Mouse (Mus musculus) midbrain, embryonic 11.5 days (tissue): ENCODE data around the gene Arhgap17. TPM values are rescaled to one million over a fixed set of nuclear protein-coding genes. Genes with fewer than 3 reads are reported as not detected.

Source experiments
- ATAC-seq: fragments of 200-750 bp; cut with Nextera tagmentation; 2 replicates; pipeline ENCODE4 v1.8.0; 2017; ENCODE audit warnings: moderate TSS enrichment, moderate library complexity; ENCODE audit not compliant: low FRiP score
- DNase-seq: peaks from one replicate; pipeline ENCODE4 v3.0.0; 2015; ENCODE audit warnings: low spot score; ENCODE audit errors: missing footprints
- H3K27ac ChIP-seq: fragments of 300-500 bp; sonication (generic); 2 replicates; pipeline ENCODE4 v1.5.1; 2014; ENCODE audit warnings: low read depth, low read length
- H3K27me3 ChIP-seq: fragments of 300-500 bp; sonication (generic); 2 replicates; pipeline ENCODE4 v1.6.1; 2014; ENCODE audit warnings: mild to moderate bottlenecking, low read length, moderate library complexity, mixed read lengths; ENCODE audit not compliant: control insufficient read depth, insufficient read depth
- H3K36me3 ChIP-seq: fragments of 300-500 bp; sonication (generic); 2 replicates; pipeline ENCODE4 v1.6.1; 2014; ENCODE audit warnings: mild to moderate bottlenecking, low read length, moderate library complexity, mixed read lengths; ENCODE audit not compliant: control insufficient read depth, insufficient read depth
- H3K4me1 ChIP-seq: fragments of 300-500 bp; sonication (generic); 2 replicates; pipeline ENCODE4 v1.6.1; 2014; ENCODE audit warnings: low read length; ENCODE audit not compliant: control insufficient read depth, insufficient read depth
- H3K4me2 ChIP-seq: fragments of 300-500 bp; sonication (generic); 2 replicates; pipeline ENCODE4 v1.6.1; 2014; ENCODE audit warnings: mild to moderate bottlenecking, moderate library complexity
- H3K4me3 ChIP-seq: fragments of 300-500 bp; sonication (generic); 2 replicates; pipeline ENCODE4 v1.5.1; 2014; ENCODE audit warnings: low read depth, low read length
- H3K9ac ChIP-seq: fragments of 300-500 bp; sonication (generic); 2 replicates; pipeline ENCODE4 v1.6.1; 2014; ENCODE audit warnings: low read length
- H3K9me3 ChIP-seq: fragments of 300-500 bp; sonication (generic); 2 replicates; pipeline ENCODE4 v1.6.1; 2016; ENCODE audit warnings: low read length; ENCODE audit not compliant: control insufficient read depth
- WGBS: fragments of 180-500 bp; shearing (Covaris S2); extraction: QIAGEN DNeasy Blood & Tissue Kit; methylation state at CpG from one replicate; pipeline ENCODE4 v1.1.7; 2014; 5-methylcytosine and 5-hydroxymethylcytosine counted together
- polyA plus RNA-seq: library from polyadenylated mRNA; unstranded; fragments of >200 nt; fragmentation: Nextera tagmentation; extraction: Ambion mirVana; gene quantifications from 2 replicates; pipeline ENCODE4 v1.2.1, GENCODE M21; 2014

The Arhgap17 gene
- polyA plus RNA-seq, 1 experiment from 2014 or later = 26.2 TPM

DNA sequence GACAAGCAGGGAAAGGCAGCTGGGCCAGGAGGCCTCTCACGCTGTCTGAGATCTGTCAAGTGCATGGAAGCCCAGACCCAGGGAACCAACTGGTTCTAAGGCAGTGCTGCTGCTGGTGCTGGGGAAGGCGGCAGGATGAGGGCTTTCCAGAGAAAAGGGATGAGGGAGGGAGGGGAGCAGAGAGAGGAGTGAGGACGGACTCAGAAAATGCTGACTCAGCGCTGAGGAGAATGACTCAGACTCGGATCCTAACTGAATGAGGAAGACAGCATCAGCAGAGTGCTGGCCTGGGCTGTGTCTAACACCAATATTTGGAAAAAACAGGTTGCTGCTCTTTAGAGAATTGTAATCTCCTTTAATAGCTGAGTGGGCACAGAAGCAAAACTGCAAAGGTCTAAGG, 57.9 kb downstream of the Arhgap17 start:
- WGBS = 79% methylated on average over 5 of the region's 5 CpGs
- no peaks in the 10 kb centered on the region for H3K4me1 ChIP-seq
- no peaks in the 10 kb centered on the region for H3K9me3 ChIP-seq
- no peak for DNase-seq
- H3K4me2 ChIP-seq = no peak overlapping the region
- no peak overlapping the region for H3K27ac ChIP-seq
- H3K4me3 ChIP-seq = no peak overlapping the region
- H3K27me3 ChIP-seq = no peaks in the 10 kb centered on the region
- H3K36me3 ChIP-seq = peaks cover 9% of the 10 kb centered on the region
- no peak overlapping the region for H3K9ac ChIP-seq
- ATAC-seq = no peak

DNA sequence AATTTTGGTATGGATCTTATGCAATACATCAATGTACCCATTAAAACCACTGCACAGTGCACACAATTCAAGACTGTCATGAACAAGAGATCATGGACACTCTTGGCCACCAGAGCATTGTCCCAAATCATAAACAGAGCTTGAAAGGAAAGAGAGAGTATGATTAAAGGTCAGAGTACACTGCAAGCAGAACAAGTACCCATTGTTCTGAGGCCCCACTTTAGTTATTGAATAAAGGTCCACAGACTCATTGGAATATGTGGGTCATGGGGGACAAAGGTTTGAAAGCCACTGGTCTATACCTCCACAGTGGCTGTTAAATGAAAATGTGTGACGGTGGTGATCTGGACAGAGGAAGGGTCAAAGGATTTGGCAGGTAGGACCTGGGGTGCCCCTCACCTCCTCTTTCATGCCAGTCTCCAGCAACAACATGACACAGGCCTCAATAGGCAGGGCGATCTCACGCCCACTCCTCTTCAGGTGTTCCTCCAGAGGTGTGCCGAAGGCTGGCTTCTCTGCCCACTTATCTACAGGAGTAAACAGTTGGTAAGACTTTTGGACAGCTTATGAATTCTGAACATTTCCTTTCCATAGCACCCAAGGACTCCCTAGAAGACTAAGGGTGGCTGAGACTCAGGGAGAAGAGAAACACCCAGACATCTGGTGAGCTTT, 61.7 kb downstream of the Arhgap17 start:
- no peak overlapping the region for H3K4me3 ChIP-seq
- no peak overlapping the region for H3K27ac ChIP-seq
- no peaks in the 10 kb centered on the region for H3K27me3 ChIP-seq
- peaks cover 13% of the 10 kb centered on the region for H3K36me3 ChIP-seq
- no peak overlapping the region for H3K9ac ChIP-seq
- H3K9me3 ChIP-seq = no peaks in the 10 kb centered on the region
- no peaks in the 10 kb centered on the region for H3K4me1 ChIP-seq
- 98% methylated on average over 4 of the region's 4 CpGs for WGBS
- no peak for ATAC-seq
- DNase-seq = no peak
- H3K4me2 ChIP-seq = no peak overlapping the region

DNA sequence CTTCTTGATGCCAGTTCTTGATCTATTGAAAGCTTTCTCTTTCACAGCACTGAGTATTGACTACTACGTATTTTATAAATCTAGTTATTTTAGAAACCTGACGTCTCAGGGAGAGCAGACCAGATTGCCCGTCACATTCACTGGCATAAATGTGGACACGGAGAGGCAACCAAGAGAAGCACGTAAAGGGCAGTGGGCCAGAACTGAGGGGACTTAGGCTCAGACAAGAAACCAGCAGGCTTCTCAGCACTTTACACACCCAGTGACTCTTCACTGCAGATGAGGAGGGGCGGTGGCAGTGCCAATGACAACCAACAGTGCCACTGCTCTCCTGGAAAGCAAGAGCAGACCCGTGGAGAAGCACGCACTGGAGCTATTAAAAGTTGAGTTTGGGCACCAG, 62.5 kb downstream of the Arhgap17 start:
- ATAC-seq = no peak
- Histone ChIP-seq H3K4me1 (no peaks in the 10 kb centered on the region), H3K4me3 (no peak overlapping the region), H3K36me3 (peaks cover 12% of the 10 kb centered on the region; the same call in 1 of the 2 replicates), H3K4me2 (no peak overlapping the region), H3K9me3 (no peaks in the 10 kb centered on the region), H3K27ac (no peak overlapping the region), H3K27me3 (no peaks in the 10 kb centered on the region), H3K9ac (no peak overlapping the region)
- no peak for DNase-seq
- WGBS = 95% methylated on average over 8 of the region's 8 CpGs

DNA sequence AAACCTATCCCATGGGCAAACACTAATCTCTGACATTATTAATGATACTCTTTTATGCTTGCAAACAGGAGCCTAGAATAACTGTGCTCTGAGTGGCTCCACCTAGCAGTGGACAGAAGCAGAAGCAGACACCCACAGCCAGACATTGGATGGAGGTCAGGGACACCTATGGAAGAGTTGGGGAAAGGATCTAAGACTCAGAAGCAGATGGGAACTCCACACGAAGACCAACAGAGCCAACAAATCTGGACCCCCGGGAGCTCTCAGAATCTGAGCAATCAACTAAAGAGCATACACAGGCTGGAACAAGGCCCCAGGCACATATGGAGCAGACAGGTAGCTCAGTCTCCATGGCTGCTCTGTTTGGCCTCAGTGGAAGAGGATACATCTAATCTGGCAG, 64.3 kb downstream of the Arhgap17 start:
- DNase-seq = no peak
- Histone ChIP-seq H3K4me2 (no peak overlapping the region), H3K9me3 (no peaks in the 10 kb centered on the region), H3K27ac (no peak overlapping the region), H3K27me3 (no peaks in the 10 kb centered on the region), H3K4me1 (no peaks in the 10 kb centered on the region), H3K4me3 (no peak overlapping the region), H3K36me3 (peaks cover 13% of the 10 kb centered on the region; the same call in 1 of the 2 replicates), H3K9ac (no peak overlapping the region)
- no peak for ATAC-seq
- 89% methylated on average over 2 of the region's 2 CpGs for WGBS

DNA sequence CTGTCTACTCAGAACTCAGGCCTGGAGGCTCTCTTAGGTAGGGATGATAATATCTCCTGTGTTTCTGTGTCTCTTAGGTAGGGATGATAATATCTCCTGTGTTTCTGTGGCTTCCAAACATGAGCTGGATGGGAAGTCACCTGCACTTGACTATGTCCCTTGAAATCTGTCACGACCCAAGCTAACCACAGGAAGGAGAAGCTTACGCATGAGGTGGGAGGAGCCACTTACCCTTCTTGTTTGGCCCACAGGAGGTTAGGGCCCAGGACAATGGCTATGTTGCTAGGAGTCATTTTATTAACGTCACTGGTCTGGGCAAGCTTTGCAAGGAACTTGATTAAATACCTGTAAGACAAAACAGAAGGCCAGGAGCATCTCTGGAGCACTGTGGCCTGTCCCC, 69.5 kb downstream of the Arhgap17 start:
- Histone ChIP-seq H3K4me2 (no peak overlapping the region), H3K36me3 (peaks cover 16% of the 10 kb centered on the region; the same call in 1 of the 2 replicates), H3K27ac (no peak overlapping the region), H3K9ac (no peak overlapping the region), H3K4me1 (no peaks in the 10 kb centered on the region), H3K4me3 (no peak overlapping the region), H3K9me3 (no peaks in the 10 kb centered on the region), H3K27me3 (no peaks in the 10 kb centered on the region)
- DNase-seq (no peak), ATAC-seq (no peak)
- 81% methylated on average over 3 of the region's 3 CpGs for WGBS

DNA sequence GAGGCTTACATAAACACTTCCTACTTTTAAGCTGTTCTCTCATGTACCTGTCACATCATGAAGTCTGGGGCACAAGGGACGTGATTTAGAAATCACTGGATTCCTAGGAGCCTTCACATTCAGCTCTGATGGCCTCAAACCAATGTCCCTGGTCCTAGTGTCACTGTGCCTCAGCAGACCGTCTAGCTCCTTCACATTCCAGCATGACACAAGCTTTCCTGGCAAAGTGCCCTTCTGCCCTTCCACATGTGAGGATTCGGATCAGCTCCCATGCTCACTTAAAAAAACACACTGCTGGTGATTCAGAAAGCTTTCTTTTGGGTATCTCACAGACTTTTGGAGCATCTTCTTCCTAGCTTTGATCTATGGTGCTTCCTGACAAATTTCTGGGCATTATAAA, 71.5 kb downstream of the Arhgap17 start:
- WGBS = 82% methylated on average over 3 of the region's 3 CpGs
- Histone ChIP-seq H3K27ac (no peak overlapping the region), H3K4me1 (no peaks in the 10 kb centered on the region), H3K4me3 (no peak overlapping the region), H3K36me3 (peaks cover 16% of the 10 kb centered on the region; the same call in 1 of the 2 replicates), H3K27me3 (no peaks in the 10 kb centered on the region), H3K9ac (no peak overlapping the region), H3K9me3 (no peaks in the 10 kb centered on the region), H3K4me2 (no peak overlapping the region)
- no peak for ATAC-seq
- DNase-seq = no peak

DNA sequence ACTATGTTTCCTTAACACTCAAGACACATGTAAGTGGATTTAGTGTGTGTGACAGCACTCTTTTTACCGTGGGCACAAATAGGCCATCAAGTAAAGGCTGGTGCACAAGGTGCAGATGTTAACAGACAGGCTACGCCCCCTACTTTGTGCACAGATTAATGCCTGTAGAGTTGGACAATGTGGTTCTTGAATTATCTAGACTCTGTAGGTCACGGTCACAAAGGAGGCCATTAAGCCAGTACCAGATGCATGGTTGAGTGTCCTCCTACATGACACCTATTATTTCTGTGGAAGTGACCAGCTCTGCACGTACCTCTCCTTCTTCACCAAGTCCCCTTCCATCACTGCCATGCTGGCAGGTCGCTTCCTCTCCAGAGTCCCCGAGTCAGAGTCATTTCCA, 73.6 kb downstream of the Arhgap17 start:
- H3K9ac ChIP-seq = no peak overlapping the region
- no peak overlapping the region for H3K27ac ChIP-seq
- ATAC-seq = no peak
- H3K36me3 ChIP-seq = peaks cover 12% of the 10 kb centered on the region; the same call in 1 of the 2 replicates
- H3K27me3 ChIP-seq = no peaks in the 10 kb centered on the region
- 73% methylated on average over 6 of the region's 6 CpGs for WGBS
- DNase-seq = peak; percentile 35
- no peak overlapping the region for H3K4me3 ChIP-seq
- no peaks in the 10 kb centered on the region for H3K4me1 ChIP-seq
- no peak overlapping the region for H3K4me2 ChIP-seq
- H3K9me3 ChIP-seq = no peaks in the 10 kb centered on the region

DNA sequence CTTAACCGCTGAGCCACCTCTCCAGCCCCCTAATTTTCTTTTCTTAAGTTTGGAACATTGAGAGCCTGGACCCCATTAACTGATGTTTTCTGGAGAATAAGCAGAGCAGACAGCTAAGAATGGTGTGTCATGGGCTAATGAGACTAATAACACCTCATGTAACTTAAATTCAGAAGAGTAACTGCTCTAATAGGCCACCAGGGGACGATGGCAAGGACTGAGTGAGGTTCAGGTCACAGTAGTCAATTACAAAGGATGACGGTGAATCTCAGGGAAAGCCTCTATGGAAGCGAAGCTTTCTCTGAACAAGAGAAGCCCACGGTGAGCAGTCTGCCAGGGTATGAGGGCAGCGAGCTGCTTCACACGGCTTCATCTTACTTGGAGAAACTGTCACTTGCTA, 74.3 kb downstream of the Arhgap17 start:
- DNase-seq (peak; percentile 26), ATAC-seq (no peak)
- Histone ChIP-seq H3K27me3 (no peaks in the 10 kb centered on the region), H3K27ac (no peak overlapping the region), H3K4me3 (no peak overlapping the region), H3K4me1 (no peaks in the 10 kb centered on the region), H3K9me3 (no peaks in the 10 kb centered on the region), H3K36me3 (peaks cover 12% of the 10 kb centered on the region; the same call in 1 of the 2 replicates), H3K4me2 (no peak overlapping the region), H3K9ac (no peak overlapping the region)
- 80% methylated on average over 7 of the region's 7 CpGs for WGBS

DNA sequence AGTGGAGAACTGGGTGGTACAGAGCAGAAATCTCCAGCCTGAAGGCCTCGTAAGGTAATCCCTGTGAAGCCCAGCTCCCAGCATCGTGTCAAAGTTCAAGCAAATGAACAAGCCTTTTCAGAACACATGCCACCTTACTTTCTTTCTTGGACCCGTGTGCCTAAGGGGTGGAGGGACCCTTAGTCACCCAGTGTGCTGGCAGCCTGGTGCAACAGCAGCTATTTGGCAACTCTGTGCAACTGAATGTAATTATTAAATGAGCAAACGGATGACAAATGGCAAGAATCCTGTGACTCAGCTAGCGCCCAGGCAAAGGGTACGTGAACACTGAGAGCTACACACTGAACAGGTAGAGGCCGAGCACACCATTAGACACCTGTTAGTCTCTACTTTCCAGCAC, 75.8 kb downstream of the Arhgap17 start:
- Histone ChIP-seq H3K4me3 (no peak overlapping the region), H3K27me3 (no peaks in the 10 kb centered on the region), H3K36me3 (peaks cover 4% of the 10 kb centered on the region; the same call in 1 of the 2 replicates), H3K27ac (no peak overlapping the region), H3K9ac (no peak overlapping the region), H3K9me3 (no peaks in the 10 kb centered on the region), H3K4me1 (no peaks in the 10 kb centered on the region), H3K4me2 (no peak overlapping the region)
- DNase-seq = no peak
- ATAC-seq = no peak
- 89% methylated on average over 7 of the region's 7 CpGs for WGBS
